Mouse (Mus musculus) small intestine, adult 2 months (tissue): ENCODE results near the gene Srf. TPM values are rescaled to one million over a fixed set of nuclear protein-coding genes. Genes with fewer than 3 reads are reported as not detected.
A peak's percentile ranks its signal among the peaks of the same experiment; 100 is the strongest.

Experiments used
- H3K27ac ChIP-seq: fragments of 200-500 bp; 2 replicates; pipeline ENCODE4 v1.5.1; 2012; ENCODE audit warnings: low read depth, low read length, control low read depth, inconsistent platforms; ENCODE audit not compliant: insufficient read depth
- H3K27me3 ChIP-seq: fragments of 200-500 bp; 2 replicates; pipeline ENCODE4 v1.6.1; 2012; ENCODE audit warnings: mild to moderate bottlenecking, moderate library complexity, low read length, inconsistent platforms; ENCODE audit not compliant: control insufficient read depth, insufficient read depth
- H3K36me3 ChIP-seq: fragments of 200-500 bp; 2 replicates; pipeline ENCODE4 v1.6.1; 2012; ENCODE audit warnings: mild to moderate bottlenecking, low read length, control low read depth, inconsistent platforms; ENCODE audit not compliant: control insufficient read depth, insufficient read depth
- H3K4me1 ChIP-seq: fragments of 200-500 bp; 2 replicates; pipeline ENCODE4 v1.6.1; 2012; ENCODE audit warnings: low read length, inconsistent platforms, mixed read lengths; ENCODE audit not compliant: control insufficient read depth, insufficient read depth, insufficient read length
- H3K4me3 ChIP-seq: fragments of 200-500 bp; 2 replicates; pipeline ENCODE4 v1.5.1; 2012; ENCODE audit warnings: low read depth, mild to moderate bottlenecking, control low read depth, inconsistent platforms, low read length, moderate library complexity
- CTCF ChIP-seq: fragments of 200-500 bp; IDR thresholded peaks from 2 replicates; pipeline ENCODE4 v1.5.1; 2012; ENCODE audit warnings: low read depth, mild to moderate bottlenecking, control low read depth, inconsistent platforms, low read length, moderate library complexity, mixed read lengths; ENCODE audit not compliant: insufficient replicate concordance, insufficient read length; ENCODE audit errors: extremely low read depth
- POLR2A ChIP-seq: fragments of 200-500 bp; IDR thresholded peaks from 2 replicates; pipeline ENCODE4 v1.6.1; 2012; ENCODE audit warnings: low read depth, mild to moderate bottlenecking, control low read depth, inconsistent platforms, low read length, moderate library complexity
- WGBS: fragments of 180-500 bp; shearing (Covaris S2); methylation state at CpG from one replicate; pipeline ENCODE4 v1.1.7; 2018; 5-methylcytosine and 5-hydroxymethylcytosine counted together
- polyA plus RNA-seq: library from polyadenylated mRNA; depleted of rRNA; stranded (reverse); fragments of >200 nt; gene quantifications from 2 replicates; pipeline ENCODE4 v1.2.3, GENCODE M21; 2012

Srf gene
- polyA plus RNA-seq, 1 experiment: 183 TPM

- Histone ChIP-seq H3K27ac (no peak overlapping the region), H3K27me3 (no peaks in the 10 kb centered on the region), H3K4me1 (peaks cover 5% of the 10 kb centered on the region), H3K36me3 (peaks cover 7% of the 10 kb centered on the region; the same call in 1 of the 2 replicates), H3K4me3 (no peak overlapping the region)
- 94% methylated on average over 12 of the region's 12 CpGs for WGBS
- no peak for TF ChIP-seq POLR2A
- TF ChIP-seq CTCF: no peak
Measured at GRCm38 (mm10) chr17:46543661-46544060, 12.3 kb downstream of the Srf start.

GRCm38 (mm10) chr17:46525579-46526307 lies 30.2 kb downstream of the Srf start:
- Histone ChIP-seq H3K4me1 (no peaks in the 10 kb centered on the region; the same call in 1 of the 2 replicates), H3K27me3 (0 out of 2 replicates have a peak, but pooled peaks cover 2% of the 10 kb centered on the region), H3K27ac (no peak overlapping the region), H3K36me3 (no peaks in the 10 kb centered on the region), H3K4me3 (no peak overlapping the region)
- WGBS: 43% methylated on average over 12 of the region's 12 CpGs
- TF ChIP-seq CTCF (peak; percentile 77), POLR2A (no peak)

GRCm38 (mm10) chr17:46525065-46525464 lies 30.9 kb downstream of the Srf start:
- Histone ChIP-seq H3K27me3 (0 out of 2 replicates have a peak, but pooled peaks cover 4% of the 10 kb centered on the region), H3K4me1 (no peaks in the 10 kb centered on the region; the same call in 1 of the 2 replicates), H3K36me3 (no peaks in the 10 kb centered on the region), H3K27ac (no peak overlapping the region), H3K4me3 (no peak overlapping the region)
- 76% methylated on average over 10 of the region's 10 CpGs for WGBS
- no peak for TF ChIP-seq CTCF

GRCm38 (mm10) chr17:46521963-46522668 lies 33.9 kb downstream of the Srf start:
- no peak overlapping the region for H3K4me3 ChIP-seq
- 48% methylated on average over 24 of the region's 24 CpGs for WGBS
- H3K4me1 ChIP-seq: no peaks in the 10 kb centered on the region; the same call in 1 of the 2 replicates
- H3K36me3 ChIP-seq: no peaks in the 10 kb centered on the region
- no peak overlapping the region for H3K27ac ChIP-seq
- no peak for TF ChIP-seq CTCF
- TF ChIP-seq POLR2A: no peak
- 0 out of 2 replicates have a peak, but pooled peaks cover 4% of the 10 kb centered on the region for H3K27me3 ChIP-seq

- Histone ChIP-seq H3K27ac (no peak overlapping the region), H3K36me3 (no peaks in the 10 kb centered on the region), H3K4me1 (no peaks in the 10 kb centered on the region; the same call in 1 of the 2 replicates), H3K27me3 (0 out of 2 replicates have a peak, but pooled peaks cover 4% of the 10 kb centered on the region), H3K4me3 (no peak overlapping the region)
- WGBS: 76% methylated on average over 9 of the region's 9 CpGs
- TF ChIP-seq POLR2A (no peak), CTCF (no peak)
Measured at GRCm38 (mm10) chr17:46521174-46521573, 34.8 kb downstream of the Srf start.

GRCm38 (mm10) chr17:46520385-46520979 lies 35.5 kb downstream of the Srf start:
- 0 out of 2 replicates have a peak overlapping the region, but pooled peaks have one; percentile 3 for H3K4me3 ChIP-seq
- 47% methylated on average over 25 of the region's 25 CpGs for WGBS
- TF ChIP-seq POLR2A (no peak), CTCF (no peak)

More at GRCm38 (mm10) chr17:46520385-46520979, 35.5 kb downstream of the Srf start:
- Histone ChIP-seq H3K4me1 (no peaks in the 10 kb centered on the region), H3K27me3 (0 out of 2 replicates have a peak, but pooled peaks cover 4% of the 10 kb centered on the region), H3K27ac (no peak overlapping the region), H3K36me3 (no peaks in the 10 kb centered on the region)
